Mouse (Mus musculus) CH12.LX (cell line): Measurements from ENCODE around the gene Nup62. TPM values are rescaled to one million over a fixed set of nuclear protein-coding genes. Genes with fewer than 3 reads are reported as not detected.

Experiments used
- DNase-seq: peaks from one replicate; pipeline ENCODE4 v3.0.0-alpha.2; 2013; ENCODE audit errors: extremely low read depth
- H3K27ac ChIP-seq: 2 replicates; pipeline ENCODE4 v1.5.1; 2012; ENCODE audit warnings: low read depth, mild to moderate bottlenecking, control low read depth, moderate library complexity; ENCODE audit not compliant: insufficient read depth
- H3K27me3 ChIP-seq: replicated peaks from 2 replicates; pipeline ENCODE3; 2012; ENCODE audit warnings: inconsistent platforms
- H3K36me3 ChIP-seq, 2 experiments: replicated peaks in 1 of 2; 2 replicates each; pipeline versions ENCODE3 to v1.6.1; 2012; ENCODE audit warnings: inconsistent platforms in 1 of 2, low read length in 1 of 2, mild to moderate bottlenecking in 1 of 2, mixed read lengths in 1 of 2, moderate library complexity in 1 of 2; ENCODE audit not compliant: control insufficient read depth in 1 of 2, insufficient read depth in 1 of 2
- H3K4me1 ChIP-seq, 2 experiments: 2 replicates each; pipeline ENCODE4 v1.6.1; 2012; ENCODE audit warnings: inconsistent platforms in 1 of 2, moderate library complexity in 1 of 2; ENCODE audit not compliant: insufficient read depth in 2 of 2, control insufficient read depth in 1 of 2
- H3K4me2 ChIP-seq: 2 replicates; pipeline ENCODE4 v1.6.1; 2012; ENCODE audit warnings: low read depth, mild to moderate bottlenecking, control low read depth; ENCODE audit not compliant: poor library complexity, insufficient read depth, severe bottlenecking
- H3K4me3 ChIP-seq, 3 experiments: fragments of 150-350 bp in 1 of 3; sonication (generic) in 1 of 3; replicated peaks in 1 of 3; 2 replicates each; pipeline versions ENCODE3 to v1.5.1; 2011 to 2012; ENCODE audit warnings: low read depth in 2 of 3, low read length in 2 of 3, mild to moderate bottlenecking in 2 of 3, moderate library complexity in 2 of 3, control low read depth in 1 of 3, improper control_type of control experiment in 1 of 3, inconsistent platforms in 1 of 3, mixed read lengths in 1 of 3; ENCODE audit not compliant: poor library complexity in 1 of 3
- H3K79me2 ChIP-seq: replicated peaks from 2 replicates; pipeline ENCODE4 v1.6.1; 2012; ENCODE audit warnings: mild to moderate bottlenecking, moderate library complexity; ENCODE audit not compliant: control insufficient read depth, poor library complexity, insufficient read depth, severe bottlenecking; ENCODE audit errors: extremely low read depth
- H3K9ac ChIP-seq: 2 replicates; pipeline ENCODE4 v1.6.1; 2012; ENCODE audit warnings: low read depth, mild to moderate bottlenecking, control low read depth, moderate library complexity; ENCODE audit not compliant: insufficient read depth
- H3K9me3 ChIP-seq: replicated peaks from 2 replicates; pipeline ENCODE3; 2012; ENCODE audit warnings: low read length, inconsistent platforms, mixed read lengths
- CHD2 ChIP-seq: IDR thresholded peaks from 2 replicates; pipeline ENCODE4 v1.6.1; 2011; ENCODE audit warnings: low read length, improper control_type of control experiment
- EP300 ChIP-seq: IDR thresholded peaks from 2 replicates; pipeline ENCODE4 v1.6.1; 2011; ENCODE audit warnings: low read length, improper control_type of control experiment
- GABPA ChIP-seq: IDR thresholded peaks from 2 replicates; pipeline ENCODE4 v1.6.1; 2012; ENCODE audit warnings: low read depth, low read length, improper control_type of control experiment, inconsistent platforms; ENCODE audit not compliant: insufficient replicate concordance
- IRF4 ChIP-seq: IDR thresholded peaks from 2 replicates; pipeline ENCODE4 v1.6.1; 2014; ENCODE audit warnings: low read depth, mild to moderate bottlenecking, inconsistent platforms, low read length, improper control_type of control experiment
- JUND ChIP-seq: conservative IDR thresholded peaks from 2 replicates; pipeline ENCODE4 v1.6.1; 2011; ENCODE audit warnings: low read depth, low read length, improper control_type of control experiment
- MAFK ChIP-seq: IDR thresholded peaks from 2 replicates; pipeline ENCODE4 v1.6.1; 2011; ENCODE audit warnings: low read length, improper control_type of control experiment; ENCODE audit not compliant: insufficient replicate concordance
- MAX ChIP-seq: IDR thresholded peaks from 2 replicates; pipeline ENCODE4 v1.6.1; 2011; ENCODE audit warnings: low read length, improper control_type of control experiment
- MAZ ChIP-seq: IDR thresholded peaks from 2 replicates; pipeline ENCODE4 v1.6.1; 2012; ENCODE audit warnings: low read depth, mild to moderate bottlenecking, inconsistent platforms, low read length, improper control_type of control experiment, moderate library complexity
- MEF2A ChIP-seq: IDR thresholded peaks from 2 replicates; pipeline ENCODE4 v1.6.1; 2014; ENCODE audit warnings: low read depth, mild to moderate bottlenecking, inconsistent platforms, low read length, improper control_type of control experiment, borderline replicate concordance
- NELFE ChIP-seq: IDR thresholded peaks from 2 replicates; pipeline ENCODE4 v1.6.1; 2011; ENCODE audit warnings: low read depth, low read length, improper control_type of control experiment
- PAX5 ChIP-seq: IDR thresholded peaks from 2 replicates; pipeline ENCODE4 v1.6.1; 2012; ENCODE audit warnings: low read length, inconsistent platforms, mixed read lengths
- RAD21 ChIP-seq: IDR thresholded peaks from 2 replicates; pipeline ENCODE4 v1.6.1; 2011; ENCODE audit warnings: low read depth, mild to moderate bottlenecking, low read length, improper control_type of control experiment, moderate library complexity
- SIN3A ChIP-seq: IDR thresholded peaks from 2 replicates; pipeline ENCODE4 v1.6.1; 2012; ENCODE audit warnings: low read length, improper control_type of control experiment, inconsistent platforms
- TCF12 ChIP-seq: IDR thresholded peaks from 2 replicates; pipeline ENCODE4 v1.6.1; 2014; ENCODE audit warnings: low read depth, mild to moderate bottlenecking, inconsistent platforms, low read length, improper control_type of control experiment
- USF1 ChIP-seq: IDR thresholded peaks from 2 replicates; pipeline ENCODE4 v1.6.1; 2014; ENCODE audit warnings: low read depth, mild to moderate bottlenecking, inconsistent platforms, low read length, improper control_type of control experiment
- USF2 ChIP-seq: conservative IDR thresholded peaks from 2 replicates; pipeline ENCODE4 v1.6.1; 2011; ENCODE audit warnings: low read depth, low read length, improper control_type of control experiment
- ZC3H11A ChIP-seq: IDR thresholded peaks from 2 replicates; pipeline ENCODE4 v1.6.1; 2012; ENCODE audit warnings: low read depth, mild to moderate bottlenecking, inconsistent platforms, low read length, improper control_type of control experiment
- ZMIZ1 ChIP-seq: IDR thresholded peaks from 2 replicates; pipeline ENCODE4 v1.6.1; 2012; ENCODE audit warnings: low read depth, mild to moderate bottlenecking, inconsistent platforms, low read length, improper control_type of control experiment
- dilution Hi-C: fragments of 300-500 bp; cut with MboI; formaldehyde crosslinking; loops from 2 replicates; pipeline ENCODE4 v1.14.3; 2020; ENCODE audit warnings: low sequenced_read_pairs; ENCODE audit not compliant: extremely low pct_unique_long_range_greater_than_20kb, extremely low pct_ligation_motif_present
- in situ Hi-C: fragments of 300-500 bp; cut with MboI; formaldehyde crosslinking; loops from 3 replicates; pipeline ENCODE4 v1.14.3; 2019; ENCODE audit warnings: low sequenced_read_pairs, low pct_ligation_motif_present, low pct_unique_long_range_greater_than_20kb, mixed read lengths
- polyA plus RNA-seq: library from polyadenylated mRNA; unstranded; fragments of >175 nt; gene quantifications from 2 replicates; pipeline ENCODE4 v1.2.1, GENCODE M21; 2012; ENCODE audit warnings: low read depth; ENCODE audit not compliant: insufficient read length
- total RNA-seq, 2 experiments: library from RNA; depleted of rRNA; stranded (reverse); fragments of 300-350 nt in 1 of 2; fragments of >200 nt in 1 of 2; gene quantifications; 2 replicates each; pipeline ENCODE4 v1.2.3; 2012 to 2014

Gene Nup62
- total and polyA plus RNA-seq, 3 experiments, result 93.3 to 151 (median 101) TPM

DNA sequence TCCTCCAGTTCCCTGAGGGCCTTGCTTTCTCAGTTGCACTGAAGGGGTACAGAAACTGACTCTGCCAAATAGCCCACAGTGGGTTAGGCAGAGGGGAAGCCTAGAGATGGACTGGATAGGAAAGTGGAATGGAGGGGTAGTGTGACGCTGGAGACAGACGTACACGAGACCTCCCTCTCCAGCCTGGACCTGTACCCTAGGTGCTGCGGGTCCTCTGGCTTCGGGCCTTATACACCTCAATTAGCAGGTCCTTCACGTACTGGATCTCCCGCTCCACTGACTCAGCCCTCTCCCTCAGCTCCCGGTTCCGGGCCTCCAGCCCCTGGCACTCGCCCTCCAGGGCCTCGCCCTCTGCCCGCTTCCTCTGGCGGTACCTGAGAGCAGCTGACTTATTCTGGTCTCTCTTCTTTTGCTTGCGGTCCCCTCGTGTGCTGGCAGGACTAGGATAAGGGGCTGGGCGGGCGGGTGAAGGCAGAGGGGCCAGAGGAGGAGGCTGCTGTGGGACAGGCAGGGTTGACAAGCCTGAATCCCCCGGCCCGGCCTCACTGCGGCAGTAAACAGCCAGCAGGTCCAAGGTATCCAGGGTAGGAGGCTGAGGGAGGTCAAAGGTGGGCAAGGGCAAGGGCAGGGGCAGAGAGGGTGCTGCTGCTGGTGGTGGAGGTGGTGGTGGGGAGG is 3.1 kb upstream of the Nup62 start:
- no peaks in the 10 kb centered on the region for H3K27me3 ChIP-seq
- H3K9ac ChIP-seq, result no peak overlapping the region
- H3K27ac ChIP-seq, result 0 out of 2 replicates have a peak overlapping the region, but pooled peaks have one; percentile 3
- DNase-seq, result no peak
- no peak overlapping the region for H3K4me3 ChIP-seq
- in situ Hi-C loops, result no loop called here
- dilution Hi-C loops, result no loop called here
- TF ChIP-seq ZC3H11A, result no peak
- TF ChIP-seq IRF4, result no peak
- TF ChIP-seq GABPA, result no peak
- no peak for TF ChIP-seq USF2
- TF ChIP-seq PAX5, result no peak
- TF ChIP-seq EP300, result no peak
- no peak for TF ChIP-seq ZMIZ1
- TF ChIP-seq MAZ, result no peak
- no peak for TF ChIP-seq SIN3A
- TF ChIP-seq CHD2, result no peak
- TF ChIP-seq MEF2A, result no peak
- no peak for TF ChIP-seq MAFK
- TF ChIP-seq RAD21, result no peak
- no peak for TF ChIP-seq TCF12
- TF ChIP-seq MAX, result no peak
- TF ChIP-seq USF1, result no peak
- TF ChIP-seq, all 38 proteins: peak for 0
- H3K4me1 ChIP-seq, result peaks cover 19 to 20% of the 10 kb centered on the region in 2 experiments
- peaks cover 29% of the 10 kb centered on the region for H3K79me2 ChIP-seq
- no peaks in the 10 kb centered on the region for H3K9me3 ChIP-seq
- no peak overlapping the region for H3K4me2 ChIP-seq
- H3K36me3 ChIP-seq, result peaks cover 48 to 57% of the 10 kb centered on the region in 2 experiments

GRCm38 (mm10) chr7:44813985-44814384 is 1.9 kb upstream of the Nup62 start:
- H3K36me3 ChIP-seq, result peaks cover 48 to 63% of the 10 kb centered on the region in 2 experiments
- H3K27ac ChIP-seq, result no peak overlapping the region
- TF ChIP-seq IRF4 (no peak), JUND (no peak), MAFK (no peak), NELFE (no peak), MEF2A (no peak), ZC3H11A (no peak), USF2 (no peak)
- H3K9me3 ChIP-seq, result no peaks in the 10 kb centered on the region
- dilution Hi-C loops (no loop called here), in situ Hi-C loops (no loop called here)
- peak overlapping the region in 1 of 3 experiments; percentile 86 for H3K4me3 ChIP-seq
- no peaks in the 10 kb centered on the region for H3K27me3 ChIP-seq
- no peak overlapping the region for H3K9ac ChIP-seq
- H3K4me1 ChIP-seq, result peaks cover 19 to 20% of the 10 kb centered on the region in 2 experiments
- DNase-seq, result no peak
- peak overlapping the region; percentile 58 for H3K4me2 ChIP-seq
- peaks cover 41% of the 10 kb centered on the region for H3K79me2 ChIP-seq
